Mouse (Mus musculus): Measurements from ENCODE around the gene Mtss1l. TPM values are rescaled to one million over a fixed set of nuclear protein-coding genes. Genes with fewer than 3 reads are reported as not detected.

Gene Mtss1l
- polyA plus RNA-seq, 1 experiment: 23.0 TPM

DNA sequence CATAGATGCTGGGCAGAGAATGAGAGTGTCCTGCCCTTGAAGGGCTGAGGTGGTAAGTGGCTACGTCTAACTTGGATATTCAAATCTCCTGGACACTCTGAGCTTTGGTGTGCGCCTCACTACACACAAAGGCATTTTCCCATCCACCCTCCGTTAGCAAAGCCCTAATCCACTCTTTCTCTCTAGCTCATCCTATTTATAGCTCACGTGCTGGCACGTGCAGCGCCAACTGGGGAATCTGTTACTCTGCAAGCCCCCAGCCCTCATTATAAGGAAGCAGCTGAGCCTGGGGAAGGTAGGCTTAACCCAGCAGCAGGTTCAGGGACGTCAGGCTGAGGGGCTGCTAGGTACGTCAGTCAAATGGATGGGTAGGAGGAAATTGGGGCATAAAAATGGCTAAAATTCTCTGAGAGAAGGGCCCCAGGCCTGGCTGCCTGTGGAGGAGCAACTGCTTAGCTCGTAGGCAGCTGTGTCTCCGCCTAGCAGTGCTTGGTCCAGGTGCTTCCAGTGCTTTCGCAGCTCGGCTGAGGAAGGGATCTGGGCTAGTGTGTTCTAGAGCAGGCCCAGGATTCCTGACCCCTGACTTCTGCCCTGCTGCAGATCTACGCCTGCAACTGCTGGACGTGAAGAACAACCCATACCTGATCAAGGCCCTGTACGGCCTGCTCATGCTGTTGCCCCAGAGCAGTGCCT is 6.3 kb upstream of the Mtss1l start:
- 93% methylated on average over 15 of the region's 15 CpGs for WGBS
- H3K36me3 ChIP-seq (ENCODE audit: control insufficient read depth, insufficient read depth, low read length): no peaks in the 10 kb centered on the region
- H3K4me3 ChIP-seq (ENCODE audit: insufficient read depth, low read depth, low read length): no peak overlapping the region
- peak overlapping the region; percentile 77; the same call in 1 of the 2 replicates for H3K27ac ChIP-seq (ENCODE audit: insufficient read depth, low read depth, low read length)
- DNase-seq: no peak
- H3K4me1 ChIP-seq (ENCODE audit: control insufficient read depth, insufficient read depth, low read length): peaks cover 11% of the 10 kb centered on the region
- TF ChIP-seq CTCF (conservative IDR thresholded peaks at IDR 0.05; ENCODE audit: insufficient read depth, insufficient read length, low read depth, low read length): no peak
- H3K27me3 ChIP-seq (replicated peaks; ENCODE audit: control insufficient read depth, insufficient read depth, low read length): no peaks in the 10 kb centered on the region

DNA sequence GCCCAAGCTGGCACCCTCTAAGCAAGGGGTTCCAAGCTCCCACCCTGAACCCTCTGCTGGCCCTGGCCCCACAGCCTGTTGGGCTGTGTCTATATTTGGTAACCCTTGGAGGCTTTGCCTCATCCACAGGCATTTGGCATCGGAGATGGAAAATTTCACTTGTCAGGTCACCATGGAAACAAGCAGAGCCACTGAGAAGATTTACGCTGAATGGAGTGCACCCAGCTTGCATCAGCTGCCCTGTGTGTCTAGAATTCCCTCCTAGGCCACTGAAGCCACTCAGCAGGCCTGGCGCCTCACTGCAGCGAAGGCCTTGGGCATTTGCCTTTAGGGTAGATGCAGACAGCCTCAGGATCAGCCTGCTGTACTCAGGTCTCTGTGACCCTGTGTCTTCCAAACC is 5.2 kb upstream of the Mtss1l start:
- Histone ChIP-seq H3K36me3 (ENCODE audit: control insufficient read depth, insufficient read depth, low read length) (no peaks in the 10 kb centered on the region), H3K4me1 (ENCODE audit: control insufficient read depth, insufficient read depth, low read length) (peaks cover 11% of the 10 kb centered on the region), H3K4me3 (ENCODE audit: insufficient read depth, low read depth, low read length) (no peak overlapping the region), H3K27ac (ENCODE audit: insufficient read depth, low read depth, low read length) (peak overlapping the region; percentile 77), H3K27me3 (replicated peaks; ENCODE audit: control insufficient read depth, insufficient read depth, low read length) (no peaks in the 10 kb centered on the region)
- WGBS: 57% methylated on average over 4 of the region's 4 CpGs
- DNase-seq: peak; percentile 83
- TF ChIP-seq POLR2A (IDR thresholded peaks at IDR 0.05; ENCODE audit: low read depth, low read length): no peak
- no peak for TF ChIP-seq CTCF (conservative IDR thresholded peaks at IDR 0.05; ENCODE audit: insufficient read depth, insufficient read length, low read depth, low read length)

DNA sequence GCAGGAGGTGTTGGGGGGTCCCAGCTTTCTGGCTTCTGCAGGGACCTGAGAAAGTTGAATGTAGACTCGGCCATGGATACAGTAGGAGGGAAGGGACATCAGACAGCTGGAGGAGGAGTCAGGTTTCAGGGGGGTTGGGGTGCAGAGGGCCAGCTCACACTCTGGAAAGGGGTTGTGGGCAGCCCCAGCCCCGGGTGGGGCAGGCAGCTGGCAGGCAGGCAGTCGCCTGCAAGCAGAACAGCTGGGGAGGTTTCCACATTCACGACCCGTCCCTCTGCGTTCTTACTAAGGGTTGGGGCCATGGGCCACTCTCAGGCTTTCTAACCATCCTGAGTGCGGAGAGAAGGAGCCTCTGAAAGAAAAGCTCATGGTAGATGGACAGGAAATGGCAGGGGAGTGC is 4.1 kb upstream of the Mtss1l start:
- WGBS: 64% methylated on average over 7 of the region's 7 CpGs

DNA sequence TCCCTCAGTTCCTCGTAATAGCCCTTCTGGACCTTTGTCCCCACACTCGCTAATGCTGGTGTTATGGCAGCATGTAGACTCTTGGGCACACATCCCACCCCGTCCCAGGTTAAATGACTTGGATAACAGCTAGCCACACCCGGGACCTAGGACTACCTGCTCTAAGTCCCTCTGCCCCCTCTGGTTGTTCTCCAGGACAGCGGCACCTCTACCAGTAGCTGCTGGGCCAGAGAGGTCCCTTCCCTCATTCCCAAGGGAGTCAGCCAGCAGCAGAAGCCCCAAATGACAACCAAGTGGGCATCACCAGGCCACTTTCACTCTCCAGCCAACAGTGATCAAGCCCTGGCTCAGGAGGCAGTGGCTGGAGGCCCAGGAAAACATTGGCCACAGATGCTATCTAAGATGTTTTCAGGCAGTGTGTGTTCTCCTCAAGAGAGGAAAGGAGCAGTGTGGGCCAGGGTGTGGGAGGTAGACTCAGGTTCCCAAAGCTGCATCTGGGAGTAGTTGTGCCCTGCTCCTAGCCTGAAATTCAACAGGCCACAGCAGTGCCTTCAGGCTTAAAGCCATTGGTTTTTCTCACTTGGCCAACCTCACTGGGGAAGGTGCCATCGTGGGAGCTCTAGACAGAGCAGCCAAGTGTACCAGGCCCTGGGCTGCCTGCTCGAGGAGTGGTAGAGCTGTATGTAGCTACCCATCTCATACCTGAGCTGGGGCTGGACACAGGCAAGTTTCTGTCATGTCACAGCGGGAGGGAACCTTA is 2.9 kb upstream of the Mtss1l start:
- no peak overlapping the region for H3K4me3 ChIP-seq (ENCODE audit: insufficient read depth, low read depth, low read length)
- 80% methylated on average over 8 of the region's 8 CpGs for WGBS

More for the DNA sequence above, 4.1 kb upstream of the Mtss1l start:
- Histone ChIP-seq H3K27me3 (replicated peaks; ENCODE audit: control insufficient read depth, insufficient read depth, low read length) (no peaks in the 10 kb centered on the region), H3K27ac (ENCODE audit: insufficient read depth, low read depth, low read length) (no peak overlapping the region), H3K4me3 (ENCODE audit: insufficient read depth, low read depth, low read length) (no peak overlapping the region), H3K4me1 (ENCODE audit: control insufficient read depth, insufficient read depth, low read length) (peaks cover 8% of the 10 kb centered on the region), H3K36me3 (ENCODE audit: control insufficient read depth, insufficient read depth, low read length) (no peaks in the 10 kb centered on the region)
- TF ChIP-seq POLR2A (IDR thresholded peaks at IDR 0.05; ENCODE audit: low read depth, low read length) (no peak), CTCF (conservative IDR thresholded peaks at IDR 0.05; ENCODE audit: insufficient read depth, insufficient read length, low read depth, low read length) (no peak)
- DNase-seq: no peak

DNA sequence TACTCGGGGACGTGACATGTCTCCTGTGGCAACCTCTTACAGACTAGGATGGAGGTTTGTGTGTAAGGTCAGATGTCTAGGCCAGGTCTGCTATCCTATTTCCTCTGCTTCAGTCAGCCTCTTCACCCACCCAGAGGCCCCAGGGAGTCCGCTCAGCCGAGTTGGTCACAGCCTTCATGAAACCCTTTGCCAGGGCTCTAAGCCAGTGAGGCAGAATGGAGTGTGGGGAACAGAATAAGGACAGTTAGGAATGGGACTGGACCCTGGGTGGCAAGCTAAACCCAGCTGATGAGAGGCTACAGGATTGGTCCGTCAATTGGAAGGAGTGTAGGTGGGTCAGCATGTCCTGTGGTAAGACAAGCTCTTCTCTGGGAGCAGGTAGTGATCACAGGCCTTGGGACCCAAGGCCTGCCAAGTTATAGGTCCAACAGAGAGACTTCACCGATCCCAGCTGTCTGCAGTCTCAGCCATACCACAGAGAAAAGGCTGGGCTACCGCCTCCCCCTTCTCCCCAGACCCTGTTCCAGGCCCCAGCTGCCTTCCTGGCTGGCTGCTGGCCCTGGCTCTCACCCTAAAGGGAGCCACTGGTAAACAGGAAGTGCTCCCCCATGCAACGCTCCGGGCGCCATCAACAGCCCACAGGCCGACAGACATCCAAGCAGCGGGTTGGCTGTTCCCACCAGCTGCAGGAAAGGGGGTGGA is 2.2 kb upstream of the Mtss1l start:
- Histone ChIP-seq H3K4me1 (ENCODE audit: control insufficient read depth, insufficient read depth, low read length) (peaks cover 8% of the 10 kb centered on the region), H3K27ac (ENCODE audit: insufficient read depth, low read depth, low read length) (peak overlapping the region; percentile 19), H3K27me3 (replicated peaks; ENCODE audit: control insufficient read depth, insufficient read depth, low read length) (no peaks in the 10 kb centered on the region), H3K4me3 (ENCODE audit: insufficient read depth, low read depth, low read length) (no peak overlapping the region), H3K36me3 (ENCODE audit: control insufficient read depth, insufficient read depth, low read length) (no peaks in the 10 kb centered on the region)
- DNase-seq: peak; percentile 73
- WGBS: 60% methylated on average over 12 of the region's 12 CpGs
- TF ChIP-seq POLR2A (IDR thresholded peaks at IDR 0.05; ENCODE audit: low read depth, low read length) (no peak), CTCF (conservative IDR thresholded peaks at IDR 0.05; ENCODE audit: insufficient read depth, insufficient read length, low read depth, low read length) (no peak)

More for the DNA sequence above, 2.9 kb upstream of the Mtss1l start:
- TF ChIP-seq POLR2A (IDR thresholded peaks at IDR 0.05; ENCODE audit: low read depth, low read length): no peak
- Histone ChIP-seq H3K27ac (ENCODE audit: insufficient read depth, low read depth, low read length) (peak overlapping the region; percentile 19; the same call in 1 of the 2 replicates), H3K27me3 (replicated peaks; ENCODE audit: control insufficient read depth, insufficient read depth, low read length) (no peaks in the 10 kb centered on the region), H3K4me1 (ENCODE audit: control insufficient read depth, insufficient read depth, low read length) (peaks cover 8% of the 10 kb centered on the region), H3K36me3 (ENCODE audit: control insufficient read depth, insufficient read depth, low read length) (no peaks in the 10 kb centered on the region)
- DNase-seq: peak; percentile 20

DNA sequence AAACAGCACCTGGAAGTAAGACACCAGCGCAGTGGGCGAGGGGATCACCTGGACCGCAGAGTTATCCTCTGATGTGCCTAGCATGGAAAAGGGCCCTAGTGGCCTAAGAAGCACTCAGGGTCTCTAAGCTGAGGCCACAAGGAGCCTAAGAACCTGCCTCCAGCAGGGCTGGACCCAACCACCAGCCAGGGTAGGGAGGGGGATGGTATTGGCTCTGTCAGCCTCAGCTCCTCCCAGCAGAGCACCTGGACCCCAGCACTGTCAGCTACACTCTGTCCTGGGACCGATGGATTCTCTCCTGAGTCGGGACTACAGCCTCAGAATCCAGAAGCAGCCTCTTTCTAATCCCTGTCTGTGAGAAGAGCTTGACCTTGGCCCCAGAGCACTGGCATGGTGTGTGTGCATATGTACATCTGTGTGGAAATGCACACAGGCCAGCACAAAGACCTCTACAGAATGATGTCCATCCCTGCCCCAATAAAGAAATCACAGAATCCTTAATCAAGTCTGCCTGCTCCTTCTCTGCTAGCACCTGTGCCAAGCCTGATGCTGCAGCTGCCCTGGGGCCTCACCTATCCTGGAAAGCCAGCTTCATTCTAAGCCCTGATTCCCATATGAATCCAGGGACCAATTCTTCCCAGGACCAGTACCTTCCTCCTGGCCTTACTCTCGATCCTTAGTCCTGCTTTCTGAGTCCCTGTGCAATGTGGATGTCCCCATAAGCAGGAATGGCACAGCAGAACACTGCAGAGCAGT is 1.2 kb upstream of the Mtss1l start:
- 77% methylated on average over 6 of the region's 6 CpGs for WGBS
- Histone ChIP-seq H3K4me1 (ENCODE audit: control insufficient read depth, insufficient read depth, low read length) (peaks cover 8% of the 10 kb centered on the region), H3K36me3 (ENCODE audit: control insufficient read depth, insufficient read depth, low read length) (no peaks in the 10 kb centered on the region), H3K27ac (ENCODE audit: insufficient read depth, low read depth, low read length) (peak overlapping the region; percentile 15; the same call in 1 of the 2 replicates), H3K27me3 (replicated peaks; ENCODE audit: control insufficient read depth, insufficient read depth, low read length) (no peaks in the 10 kb centered on the region), H3K4me3 (ENCODE audit: insufficient read depth, low read depth, low read length) (no peak overlapping the region)
- TF ChIP-seq POLR2A (IDR thresholded peaks at IDR 0.05; ENCODE audit: low read depth, low read length) (no peak), CTCF (conservative IDR thresholded peaks at IDR 0.05; ENCODE audit: insufficient read depth, insufficient read length, low read depth, low read length) (no peak)
- DNase-seq: no peak

Measured in kidney, adult 2 months (tissue).